Mouse (Mus musculus): Measurements from ENCODE around the gene Olfr994.

Gene Olfr994

GRCm38 (mm10) chr2:85436351-85436750 is at the start of gene Olfr994:
Gene Olfr994 (minus strand): TSS chr2:85436451.
- DNase-seq = no peak

GRCm38 (mm10) chr2:85466801-85467325 is 30.6 kb upstream of the Olfr994 start:
- DNase-seq = no peak

DNA sequence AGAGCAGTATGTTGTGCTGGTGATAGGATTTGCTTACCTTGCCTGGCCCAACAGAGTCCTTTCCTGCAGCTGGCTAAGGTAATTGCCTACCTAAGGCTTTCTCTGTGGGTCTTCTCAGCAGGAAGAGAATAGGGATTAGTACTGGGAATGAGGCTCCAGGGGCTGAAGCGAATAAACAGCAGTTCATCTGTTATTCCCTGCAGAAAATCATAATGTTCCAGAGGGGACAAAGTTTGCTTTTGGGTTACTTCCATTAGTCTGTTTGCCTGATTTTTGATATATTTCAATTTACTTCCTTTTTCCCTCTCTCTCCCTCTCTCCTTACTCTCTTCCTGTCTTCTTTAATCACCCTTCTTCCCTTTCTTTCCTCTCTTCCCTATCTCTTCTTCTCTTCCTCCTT is 7.3 kb upstream of the Olfr994 start, which contains the start of gene Olfr995:
Gene Olfr995 (minus strand): TSS at position 101 of the 400 bp plus-strand sequence.
- no peak for DNase-seq

DNA sequence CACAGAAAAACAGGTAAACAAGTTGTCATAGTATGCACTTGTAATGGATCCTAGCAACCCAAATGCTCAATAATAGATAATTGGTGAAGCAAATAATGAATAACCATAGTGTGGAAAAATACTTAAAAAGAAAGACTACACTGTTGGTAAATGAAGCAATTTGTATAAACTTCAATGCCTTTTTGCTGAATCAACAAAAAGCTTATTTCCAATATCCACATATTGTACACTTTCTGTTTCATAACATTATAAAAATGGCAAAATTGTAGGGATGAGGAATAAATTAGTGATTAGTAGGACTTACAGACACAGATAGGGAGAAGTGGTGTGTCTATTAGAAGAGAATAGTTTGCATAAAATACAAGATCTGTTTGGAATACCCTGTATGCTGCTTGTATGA is 6.3 kb upstream of the Olfr994 start:
- DNase-seq = no peak

- no peak for DNase-seq
Measured at GRCm38 (mm10) chr2:85425893-85426292, 10.4 kb downstream of the Olfr994 start.

- DNase-seq = no peak
Measured at GRCm38 (mm10) chr2:85414777-85415176, 21.5 kb downstream of the Olfr994 start, which contains the start of gene Olfr993. Gene Olfr993 (minus strand): TSS chr2:85414877.

GRCm38 (mm10) chr2:85409369-85409768 is 26.9 kb downstream of the Olfr994 start, which contains the start of gene Olfr992:
Gene Olfr992 (minus strand): TSS chr2:85409469.
- no peak for DNase-seq
